Mouse (Mus musculus): ENCODE measurements around the gene Gm3259.
"Not testable (repeated sequence)": the region's sequence is repeated elsewhere in the genome, so short reads cannot be mapped to it uniquely, and the experiment has no call there.

Gm3259 gene

GRCm38 (mm10) chr5:95305611-95306010, at the start of gene Gm3259:
TSS of gene Gm3259 (plus strand) at chr5:95305911.
- not testable (repeated sequence) for DNase-seq (ENCODE audit: extremely low read depth, low read depth, low spot score)

GRCm38 (mm10) chr5:95272668-95273067, 33.0 kb upstream of the Gm3259 start, which contains the start of gene Gm10424:
TSS of gene Gm10424 (minus strand) at chr5:95272768.
- not testable (repeated sequence) for DNase-seq (ENCODE audit: extremely low read depth, low read depth, low spot score)
